Mouse (Mus musculus) stomach, postnatal 0 days (tissue): ENCODE results near the gene Unkl.

Experiments
- CTCF ChIP-seq: IDR thresholded peaks from 2 replicates; pipeline ENCODE4 v1.5.1; 2016; ENCODE audit warnings: antibody characterized with exemption, low read depth, mild to moderate bottlenecking, moderate library complexity
- EP300 ChIP-seq: optimal IDR thresholded peaks from 2 replicates; pipeline ENCODE3; 2016; ENCODE audit warnings: antibody characterized with exemption

- peak; percentile 48 for TF ChIP-seq CTCF
- no peak for TF ChIP-seq EP300
These were observed 55.1 kb downstream of the Unkl start for GRCm38 (mm10) chr17:25243131-25243780.
